Mouse (Mus musculus) left cerebral cortex, postnatal 36 days (tissue): ENCODE results near the gene Adcy5. TPM values are rescaled to one million over a fixed set of nuclear protein-coding genes. Genes with fewer than 3 reads are reported as not detected.

Experiments
- DNase-seq, 2 experiments: peaks; one replicate each; pipeline ENCODE4 v3.0.0; 2021 to 2022; ENCODE audit warnings: low spot score in 2 of 2, mixed read lengths in 1 of 2
- intact Hi-C: fragments of 180-260 bp; cut with DNase I; formaldehyde crosslinking; loops from one replicate; pipeline ENCODE4 v1.15.1; 2025
- total RNA-seq, 2 experiments: library from RNA; stranded (reverse); gene quantifications; 2 replicates each; pipeline ENCODE4 v1.2.3; 2021

The Adcy5 gene
- 100 to 1,000 TPM; 123 to 144 TPM for total RNA-seq

GRCm38 (mm10) chr16:35154641-35155390 lies at the start of gene Adcy5:
Gene Adcy5 (plus strand): TSS chr16:35154877.
- peak; percentile 57 to 63 for DNase-seq
- intact Hi-C loops, result loop anchor here (2.0 to 5.0 kb wide), 2 partner anchors 78 to 98 kb away; no protein-coding TSS in a partner anchor

GRCm38 (mm10) chr16:35107985-35108384 lies 46.7 kb upstream of the Adcy5 start:
- intact Hi-C loops, result loop anchor here (5.0 kb wide), 1 partner anchor 46 kb away; no protein-coding TSS in a partner anchor

GRCm38 (mm10) chr16:35109156-35109555 lies 45.5 kb upstream of the Adcy5 start:
- no peak for DNase-seq
- intact Hi-C loops, result loop anchor here (5.0 kb wide), 1 partner anchor 47 kb away; no protein-coding TSS in a partner anchor

More at GRCm38 (mm10) chr16:35107985-35108384, 46.7 kb upstream of the Adcy5 start:
- DNase-seq, result no peak

GRCm38 (mm10) chr16:35109656-35110291 lies 44.9 kb upstream of the Adcy5 start:
- intact Hi-C loops, result loop anchor here (1.0 to 5.0 kb wide), 3 partner anchors 47 to 162 kb away; no protein-coding TSS in a partner anchor
- no peak for DNase-seq

GRCm38 (mm10) chr16:35110410-35111142 lies 44.1 kb upstream of the Adcy5 start:
- peak; percentile 80 to 83 for DNase-seq
- intact Hi-C loops, result loop anchor here (1.0 to 2.0 kb wide), 2 partner anchors 46 to 161 kb away; no protein-coding TSS in a partner anchor

DNA sequence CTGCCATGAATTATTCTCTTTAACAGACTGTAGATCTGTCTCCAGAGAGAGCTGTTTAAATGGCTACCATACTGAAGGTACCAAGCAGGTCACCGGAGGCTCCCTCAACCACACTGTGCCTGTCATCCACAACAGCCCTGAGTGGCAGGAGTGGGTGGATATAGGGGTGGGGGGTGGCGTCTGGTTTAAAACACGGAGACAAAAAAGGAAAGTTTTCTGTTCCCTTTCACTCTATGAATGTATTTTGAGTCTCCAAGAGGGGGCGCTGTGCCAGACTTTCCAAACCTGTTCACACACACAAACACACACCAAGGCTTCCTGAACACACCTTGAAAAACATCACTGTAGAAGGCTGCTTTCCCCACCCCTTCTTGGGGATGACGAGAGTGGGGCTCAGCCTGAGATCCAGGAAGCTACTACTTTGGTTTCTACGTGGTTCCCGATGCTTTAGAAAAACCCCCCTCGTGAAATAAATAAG lies 43.5 kb upstream of the Adcy5 start:
- DNase-seq, result peak; percentile 27 to 35
- intact Hi-C loops, result loop anchor here (2.0 kb wide), 1 partner anchor 46 kb away; no protein-coding TSS in a partner anchor

DNA sequence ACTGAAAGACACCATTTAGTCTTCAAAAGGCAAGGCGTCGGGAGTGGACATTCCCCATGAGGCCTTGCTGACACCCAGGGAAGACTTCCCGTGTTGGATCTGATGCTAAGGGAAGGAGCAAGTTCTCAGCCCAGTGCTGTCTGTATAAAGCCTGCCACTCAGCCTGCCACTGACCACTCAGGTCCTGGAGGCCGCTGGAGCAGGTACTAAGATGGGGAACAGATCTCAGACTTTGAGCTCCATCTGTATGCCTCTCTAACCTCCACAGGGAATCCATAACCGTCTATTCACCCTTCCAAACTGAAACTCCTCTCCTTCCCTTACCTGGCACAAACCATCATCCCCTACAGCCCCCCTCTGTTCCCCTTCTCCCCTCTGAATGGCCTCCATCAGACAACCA lies 41.2 kb upstream of the Adcy5 start:
- no peak for DNase-seq
- intact Hi-C loops, result no loop called here

GRCm38 (mm10) chr16:35116328-35116956 lies 38.2 kb upstream of the Adcy5 start:
- intact Hi-C loops, result no loop called here
- no peak for DNase-seq

GRCm38 (mm10) chr16:35117436-35117835 lies 37.2 kb upstream of the Adcy5 start:
- intact Hi-C loops, result no loop called here
- no peak for DNase-seq

DNA sequence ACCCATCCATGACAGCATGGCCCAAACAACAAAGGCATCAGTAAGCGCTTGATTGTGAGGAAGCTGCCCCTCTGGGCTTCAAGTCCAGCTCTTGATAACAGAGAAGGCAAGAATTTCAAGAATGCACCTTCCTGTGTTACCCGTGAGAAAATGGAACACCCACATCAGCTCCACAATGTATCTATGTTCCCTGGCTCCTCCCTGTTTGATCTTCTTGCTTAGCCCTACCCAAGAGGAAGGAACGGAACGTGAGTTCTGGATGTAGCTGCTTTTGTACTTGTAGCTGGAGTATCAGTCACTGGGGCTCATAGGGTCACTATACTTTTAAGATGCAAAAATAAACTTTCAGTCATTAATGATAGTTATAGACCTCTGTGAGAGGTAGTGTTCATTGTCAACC lies 34.1 kb upstream of the Adcy5 start:
- intact Hi-C loops, result no loop called here
- no peak for DNase-seq

GRCm38 (mm10) chr16:35127270-35127669 lies 27.4 kb upstream of the Adcy5 start:
- intact Hi-C loops, result no loop called here
- no peak for DNase-seq

DNA sequence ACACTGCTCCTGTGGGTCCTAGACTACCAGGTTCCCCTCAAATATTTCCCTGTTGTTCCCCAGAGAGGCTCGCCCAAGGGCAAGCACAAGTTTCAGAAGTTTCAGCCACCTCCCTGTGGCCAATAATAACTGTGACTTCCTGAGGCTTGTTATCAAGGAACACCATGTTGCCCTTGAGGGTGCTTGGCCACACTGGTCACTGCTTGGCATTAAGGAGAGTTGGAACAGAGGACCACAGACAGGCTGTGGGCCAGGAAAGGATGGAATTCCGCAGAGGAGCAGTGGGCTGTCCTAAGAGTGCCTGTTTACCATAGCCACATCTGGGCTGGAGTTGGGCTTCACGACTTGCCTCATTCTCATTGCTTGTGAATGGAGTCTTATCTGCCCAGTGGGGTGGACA lies 24.5 kb upstream of the Adcy5 start:
- no peak for DNase-seq
- intact Hi-C loops, result no loop called here

- intact Hi-C loops, result no loop called here
- DNase-seq, result no peak
These were observed 15.3 kb upstream of the Adcy5 start for GRCm38 (mm10) chr16:35139416-35139815.

- no peak for DNase-seq
- intact Hi-C loops, result no loop called here
These were observed 14.6 kb upstream of the Adcy5 start for GRCm38 (mm10) chr16:35139873-35140619.

GRCm38 (mm10) chr16:35140620-35140975 lies 14.1 kb upstream of the Adcy5 start:
- intact Hi-C loops, result no loop called here
- no peak for DNase-seq

DNA sequence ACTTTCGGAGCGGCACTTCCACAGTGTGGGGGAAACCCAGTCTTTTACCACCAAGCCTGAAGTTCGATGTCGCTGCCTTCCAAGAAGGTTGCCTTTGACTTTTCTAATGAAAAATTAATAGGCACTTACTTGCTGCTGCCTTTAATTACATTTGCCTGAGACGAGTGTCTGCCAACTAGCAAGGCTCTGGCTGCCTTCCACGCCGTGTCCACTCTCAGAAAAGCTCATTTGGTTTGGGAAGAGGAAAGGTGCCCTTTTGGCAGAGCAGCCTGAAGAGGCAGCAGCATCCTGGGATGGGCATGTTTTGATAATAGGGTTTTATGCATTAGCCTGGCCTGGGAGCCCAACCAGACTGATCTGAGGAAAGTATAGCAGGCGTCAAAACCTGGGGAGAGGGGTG lies 12.8 kb upstream of the Adcy5 start:
- no peak for DNase-seq
- intact Hi-C loops, result no loop called here

GRCm38 (mm10) chr16:35146153-35146552 lies 8.5 kb upstream of the Adcy5 start:
- intact Hi-C loops, result no loop called here
- DNase-seq, result no peak

GRCm38 (mm10) chr16:35153146-35153755 lies 1.4 kb upstream of the Adcy5 start:
- intact Hi-C loops, result no loop called here
- no peak for DNase-seq
